Mouse (Mus musculus) v-Abl transformed pro-B cells (cell line): ENCODE results near the gene Dctn2.
"Not testable (repeated sequence)": the region's sequence is repeated elsewhere in the genome, so short reads cannot be mapped to it uniquely, and the experiment has no call there.

ENCODE experiments used
- in situ Hi-C, 2 experiments: fragments of 400-800 bp; cut with MboI; formaldehyde crosslinking; loops; one replicate each; pipeline ENCODE4 v1.15.1; 2025; ENCODE audit not compliant: unreplicated experiment in 2 of 2

The Dctn2 gene

GRCm38 (mm10) chr10:127287936-127288293 lies 21.7 kb downstream of the Dctn2 start:
- in situ Hi-C loops: no loop called here

DNA sequence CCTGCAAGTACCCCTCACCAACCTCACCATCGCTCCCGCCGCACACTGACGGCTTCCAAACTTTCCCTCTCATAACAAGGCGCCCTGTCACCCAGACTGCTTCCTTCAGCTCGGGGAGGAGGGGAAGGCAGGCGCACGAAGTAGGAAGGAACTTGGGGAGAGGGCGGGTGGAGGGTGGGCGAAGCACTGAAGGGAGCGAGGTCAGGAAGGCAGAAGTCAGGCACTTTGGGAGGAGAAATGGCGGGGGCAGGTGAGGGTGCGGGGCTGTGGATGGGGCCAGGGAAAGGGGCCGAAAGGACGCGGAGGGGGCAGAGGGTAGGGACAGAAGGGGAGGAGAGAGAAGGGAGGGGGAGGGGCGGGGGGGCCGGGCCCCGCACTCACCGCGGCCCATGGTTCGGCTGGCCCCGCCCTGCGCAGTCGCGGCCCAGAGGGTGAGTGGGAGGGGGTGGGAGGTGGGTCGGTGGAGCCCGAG lies 22.2 kb downstream of the Dctn2 start:
- in situ Hi-C loops: no loop called here

DNA sequence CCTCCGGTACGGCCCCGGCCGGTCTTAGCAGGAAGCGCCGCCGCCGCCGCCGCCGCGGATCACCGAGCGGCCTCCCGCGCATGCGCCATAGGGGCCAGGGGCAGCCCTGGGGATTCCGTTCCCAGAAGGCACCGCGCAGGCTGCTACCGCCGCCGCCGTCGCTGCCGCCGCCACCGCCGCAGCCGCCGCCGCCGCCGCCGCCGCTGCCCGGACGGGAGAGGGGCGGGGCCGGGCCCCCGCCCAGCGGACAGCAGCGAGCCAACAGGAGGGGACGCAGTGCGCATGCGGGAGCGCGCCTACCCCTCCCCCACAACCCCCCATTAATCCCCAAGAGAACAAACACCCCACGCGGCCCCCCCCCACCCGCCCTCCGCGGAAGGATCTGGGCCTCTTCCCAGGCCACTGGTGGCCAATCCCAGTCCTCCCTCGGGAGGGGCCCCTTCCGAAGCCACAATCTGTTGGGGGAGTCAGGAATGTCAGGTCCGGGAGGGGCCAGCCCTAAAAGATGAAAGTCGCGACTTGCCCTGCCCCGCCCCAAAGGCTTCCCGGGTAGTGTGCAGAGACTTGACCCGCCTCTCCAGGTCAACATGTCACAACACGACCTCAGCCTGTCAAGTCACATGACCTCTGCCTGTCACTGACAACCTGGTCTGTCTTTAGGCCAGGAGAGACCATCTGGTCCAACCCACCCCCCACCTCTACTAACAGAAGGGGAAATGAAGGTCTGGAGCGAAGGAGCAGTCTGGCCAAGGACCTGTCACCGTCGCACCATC lies 22.8 kb downstream of the Dctn2 start, which contains the start of gene Mbd6:
Mbd6 (minus strand) TSS at position 219 of the 773 bp plus-strand sequence.
- in situ Hi-C loops: no loop called here

- in situ Hi-C loops: no loop called here
These were observed 23.5 kb downstream of the Dctn2 start for GRCm38 (mm10) chr10:127289573-127290191.

- in situ Hi-C loops: no loop called here
These were observed 24.2 kb downstream of the Dctn2 start for GRCm38 (mm10) chr10:127290307-127290929.

GRCm38 (mm10) chr10:127290930-127291880 lies 25.0 kb downstream of the Dctn2 start:
- in situ Hi-C loops: no loop called here

DNA sequence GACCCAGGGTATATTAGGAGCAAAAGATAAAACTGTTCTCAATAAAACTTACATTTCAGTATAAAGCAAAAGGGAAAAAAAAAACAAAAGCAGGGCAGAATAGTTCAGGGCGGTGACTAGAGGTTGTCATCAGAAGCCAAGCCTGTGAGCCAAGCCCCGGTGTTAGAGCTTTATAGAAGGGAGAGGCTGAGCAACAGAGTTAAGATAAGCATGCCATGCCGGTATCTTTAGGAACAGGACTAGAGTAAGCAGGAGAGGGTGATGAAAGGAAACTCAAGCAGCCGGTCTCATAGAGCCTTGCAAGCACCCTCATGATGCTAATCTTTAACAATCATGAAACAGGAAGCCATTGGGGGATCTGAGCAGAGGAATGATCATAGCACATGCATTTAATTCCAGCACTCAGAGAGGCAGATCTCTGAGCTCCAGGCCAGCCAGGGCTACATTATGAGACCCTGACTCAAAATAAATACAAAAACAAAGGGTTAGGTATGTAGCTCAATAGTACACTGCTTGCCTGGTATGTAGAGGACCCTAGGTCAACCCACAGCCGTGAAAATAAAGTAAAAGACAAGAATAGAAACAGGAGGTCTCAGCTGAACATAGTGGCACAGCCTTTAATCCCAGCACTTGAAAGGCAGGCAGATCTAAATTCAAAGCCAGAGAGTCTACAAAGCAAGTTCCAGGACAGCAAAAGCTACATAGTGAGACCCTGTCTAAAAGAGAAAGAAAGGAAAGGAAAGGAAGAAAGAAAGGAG lies 25.9 kb downstream of the Dctn2 start:
- in situ Hi-C loops: no loop called here

- in situ Hi-C loops: no loop called here
These were observed 26.9 kb downstream of the Dctn2 start for GRCm38 (mm10) chr10:127292987-127293538.

GRCm38 (mm10) chr10:127293590-127294113 lies 27.5 kb downstream of the Dctn2 start:
- in situ Hi-C loops: no loop called here

DNA sequence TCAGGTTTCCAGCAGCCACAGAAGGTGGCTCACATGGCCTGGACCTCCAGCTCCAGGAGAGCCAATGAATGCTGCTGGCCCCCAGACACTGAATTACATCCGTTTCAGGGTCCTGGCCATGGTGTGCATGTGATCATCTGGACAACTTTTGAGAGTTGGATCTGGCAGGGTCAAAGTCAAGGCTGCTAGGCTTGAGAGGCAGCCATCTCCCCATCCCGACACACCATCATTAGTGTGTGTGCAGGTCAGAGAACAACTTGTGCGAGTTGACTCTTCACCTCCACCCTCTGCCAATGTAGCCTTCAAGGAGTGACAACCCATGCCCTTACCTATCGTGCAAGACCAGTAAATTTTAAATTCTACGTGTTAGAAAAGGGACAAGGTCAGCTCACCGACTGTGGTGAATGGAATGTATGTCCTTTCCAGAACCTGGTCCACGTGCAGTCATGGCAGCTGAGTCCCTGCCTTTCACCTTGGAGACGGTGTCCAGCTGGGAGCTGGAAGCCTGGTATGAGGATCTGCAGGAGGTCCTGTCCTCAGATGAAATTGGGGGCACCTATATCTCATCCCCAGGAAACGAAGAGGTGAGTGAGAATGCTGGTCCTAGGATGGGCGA lies 28.8 kb downstream of the Dctn2 start:
- in situ Hi-C loops: no loop called here

DNA sequence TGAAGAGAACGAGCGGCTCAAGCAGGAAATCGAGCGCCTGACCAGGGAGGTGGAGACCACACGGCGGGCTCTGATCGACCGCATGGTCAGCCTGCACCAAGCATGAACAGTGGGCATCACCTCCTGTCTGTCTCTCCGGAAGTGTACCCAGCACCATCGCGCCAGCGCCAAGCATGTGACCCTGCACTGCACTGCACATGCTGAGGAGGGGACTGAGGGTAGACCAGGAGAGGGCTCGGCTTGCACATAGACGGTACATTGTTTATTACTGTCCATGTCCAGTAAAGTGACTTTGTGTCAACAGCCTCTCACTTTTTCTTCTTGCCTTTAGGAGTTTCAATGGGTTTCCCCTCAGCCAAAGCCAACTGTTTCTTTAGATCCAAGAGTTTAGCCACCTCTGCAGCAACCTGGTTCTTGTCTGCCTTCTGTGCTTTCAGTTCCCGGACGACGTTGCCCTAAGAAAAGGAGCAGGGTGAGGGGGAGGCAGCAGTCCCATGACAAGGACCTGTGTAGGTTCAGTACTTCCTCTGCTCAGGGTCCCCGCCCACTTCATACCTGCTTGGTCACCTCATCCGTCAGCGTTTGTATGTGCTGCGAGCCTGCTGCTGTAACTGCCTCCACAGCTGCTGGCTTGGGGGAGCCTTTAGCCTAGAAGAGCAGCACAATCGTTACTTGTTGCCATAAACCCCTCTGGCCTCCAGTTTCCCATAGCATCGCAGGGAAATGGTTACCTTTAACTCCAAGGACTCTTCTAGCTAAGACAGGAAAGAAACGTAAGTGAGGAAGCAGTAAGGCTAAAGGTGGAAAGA lies 30.0 kb downstream of the Dctn2 start:
- in situ Hi-C loops: no loop called here

DNA sequence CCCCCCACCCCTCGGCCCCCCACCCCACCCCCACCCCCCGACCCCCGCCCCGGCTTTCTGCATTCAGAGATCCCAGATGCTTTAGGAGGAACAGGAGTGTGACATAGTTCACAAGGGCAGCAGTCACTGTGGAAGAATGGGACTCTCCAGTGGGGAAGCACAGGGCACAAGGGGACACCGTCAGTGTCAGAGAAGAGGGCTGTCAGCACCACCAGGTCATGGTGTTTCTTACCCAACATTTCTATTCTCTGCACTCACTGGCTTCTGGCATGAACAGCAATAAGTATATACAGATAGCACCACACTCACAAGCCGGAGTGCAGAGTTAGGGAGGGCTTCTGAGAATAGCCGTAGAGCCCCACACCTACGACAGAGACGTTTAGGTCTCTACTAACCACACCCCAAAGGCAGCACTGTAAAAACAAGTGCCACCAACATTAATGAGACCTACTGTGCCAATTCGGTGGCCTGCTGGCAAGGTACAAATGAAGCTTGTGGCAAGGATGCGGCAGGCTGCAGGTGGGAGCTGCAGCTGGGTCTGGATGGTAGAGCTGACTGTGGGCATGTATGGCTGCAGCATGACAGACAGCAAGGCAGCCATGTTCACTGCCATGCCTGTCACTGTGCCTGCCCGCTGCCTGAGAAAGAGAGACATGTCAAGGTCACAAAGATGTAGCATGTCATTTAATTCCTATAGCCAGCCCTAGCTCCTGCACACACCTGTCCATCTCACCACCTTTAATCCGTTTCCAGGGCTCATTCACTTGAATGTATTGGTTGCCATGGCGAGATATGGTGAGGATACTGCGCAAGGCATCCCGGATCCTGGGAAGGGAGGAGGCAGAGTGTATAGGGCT lies 31.1 kb downstream of the Dctn2 start:
- in situ Hi-C loops: no loop called here

DNA sequence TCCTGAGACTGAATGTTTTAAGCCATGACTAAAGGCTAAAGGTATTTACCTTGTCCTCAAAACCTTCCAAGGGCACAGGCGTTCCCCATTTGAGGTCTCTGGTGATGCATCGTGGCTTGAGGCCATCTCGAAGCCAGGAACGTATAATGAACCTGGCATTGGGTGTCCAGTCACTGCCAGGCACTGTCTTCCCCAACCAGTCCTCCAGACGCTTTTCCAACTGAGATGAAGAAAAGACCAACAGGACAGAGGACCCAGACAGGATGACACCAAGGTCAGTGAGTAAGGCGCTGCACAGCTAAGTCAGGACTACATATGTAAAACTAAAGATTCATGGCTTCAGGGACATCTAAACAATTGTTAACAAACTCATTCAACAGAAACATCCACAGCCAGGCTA lies 34.2 kb downstream of the Dctn2 start:
- in situ Hi-C loops: no loop called here

GRCm38 (mm10) chr10:127303136-127303535 lies 37.0 kb downstream of the Dctn2 start:
- in situ Hi-C loops: no loop called here

GRCm38 (mm10) chr10:127309167-127309566 lies 43.0 kb downstream of the Dctn2 start:
- in situ Hi-C loops: not testable (repeated sequence)

GRCm38 (mm10) chr10:127310523-127311475 lies 44.6 kb downstream of the Dctn2 start:
- in situ Hi-C loops: loop anchor here (5.0 kb wide), 1 partner anchor 48 kb away; the partner anchor contains the start of gene Kif5a (in 2 of the 2)
